Mouse (Mus musculus): ENCODE measurements around the gene Ssbp3.

- TF ChIP-seq POLR2A (IDR thresholded peaks at IDR 0.05; ENCODE audit: low read depth, low read length) (no peak), CTCF (IDR thresholded peaks at IDR 0.05; ENCODE audit: borderline replicate concordance, insufficient read depth, low read length) (no peak)
Measured at GRCm38 (mm10) chr4:106975324-106975723, 64.8 kb downstream of the Ssbp3 start.
